Mouse (Mus musculus) 3134 (cell line): Measurements from ENCODE around the gene Eri3.

Experiments used
- DNase-seq: peaks from one replicate; pipeline ENCODE4 v3.0.0-alpha.2; 2011; ENCODE audit warnings: low spot score; ENCODE audit not compliant: insufficient read length; ENCODE audit errors: extremely low read depth

Eri3 gene

DNA sequence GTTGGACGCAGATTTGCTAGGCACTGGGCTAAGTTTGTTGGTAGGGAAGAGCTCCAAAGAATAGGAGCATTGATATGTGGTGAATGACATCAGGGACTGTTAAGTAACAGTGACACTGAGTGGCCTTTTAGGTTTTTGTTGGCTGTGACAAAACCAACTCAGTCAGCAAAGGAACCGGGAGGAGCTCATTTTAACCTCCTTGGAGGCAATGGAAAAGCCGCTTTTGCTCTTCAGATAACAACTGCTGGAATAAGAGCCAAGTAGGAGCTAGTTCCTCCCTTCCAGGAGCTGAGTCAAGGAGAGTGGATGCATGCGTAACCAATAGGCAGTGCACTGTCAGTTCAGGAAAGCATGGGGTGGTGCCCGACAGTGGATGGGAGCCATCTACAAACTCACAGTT lies 20.8 kb downstream of the Eri3 start:
- no peak for DNase-seq

DNA sequence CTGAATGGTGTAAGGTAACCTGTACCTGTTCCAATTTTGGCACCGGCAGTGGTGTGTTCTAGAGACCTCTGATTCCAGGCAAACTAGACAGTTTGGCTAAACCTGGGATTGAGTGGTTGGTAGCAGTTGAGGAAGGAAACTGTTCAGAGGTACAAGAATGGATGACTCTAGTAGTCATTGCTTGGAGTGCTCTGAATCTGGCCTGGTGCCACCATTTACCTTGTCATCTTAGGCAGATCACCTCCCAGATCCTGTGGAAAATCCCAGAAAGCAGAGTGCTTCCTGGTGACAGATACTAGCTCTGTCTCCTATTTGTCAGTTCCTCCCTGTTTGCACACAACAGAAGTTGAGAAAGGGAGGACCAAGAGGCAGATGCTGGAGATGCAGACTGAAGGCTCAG lies 27.4 kb downstream of the Eri3 start:
- no peak for DNase-seq

DNA sequence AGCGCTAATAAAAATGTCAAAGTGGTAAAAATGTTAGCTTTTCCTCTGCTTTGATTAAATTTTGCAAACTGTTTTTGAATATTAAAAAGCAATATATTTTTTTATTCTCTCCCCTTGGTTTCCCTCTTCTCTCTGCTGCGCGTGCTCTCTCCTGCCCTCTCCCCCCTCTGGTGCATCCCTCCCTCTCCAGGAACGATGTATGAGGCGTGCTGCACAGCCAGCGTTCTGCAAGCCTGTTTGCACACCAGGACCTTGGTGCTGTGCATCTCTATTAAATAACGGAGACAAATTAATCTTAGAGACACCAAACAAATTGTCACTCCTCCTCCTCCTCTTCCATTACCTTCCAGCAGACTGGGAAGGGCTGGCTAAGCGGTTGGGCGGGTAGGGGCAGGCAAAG lies 31.5 kb downstream of the Eri3 start:
- no peak for DNase-seq

DNA sequence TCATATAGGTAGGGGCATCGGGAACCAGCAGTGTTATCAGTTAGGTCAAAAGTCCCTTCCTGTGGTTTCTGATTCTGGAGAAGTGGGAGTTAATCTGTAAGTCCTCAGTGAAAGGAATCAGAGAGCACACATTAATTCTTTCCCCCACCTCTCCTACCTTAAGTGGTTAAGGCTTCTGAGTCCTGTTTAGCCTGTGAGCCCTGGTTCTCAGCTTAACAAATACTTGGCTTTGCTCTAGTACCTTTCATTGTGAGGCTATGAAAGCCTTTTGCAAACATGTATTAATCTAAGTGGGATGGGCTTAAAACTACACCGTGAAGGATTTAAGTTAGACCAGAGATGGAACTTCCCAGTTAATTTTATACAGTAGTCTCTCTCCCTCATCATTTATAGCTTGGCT lies 35.8 kb downstream of the Eri3 start:
- no peak for DNase-seq

DNA sequence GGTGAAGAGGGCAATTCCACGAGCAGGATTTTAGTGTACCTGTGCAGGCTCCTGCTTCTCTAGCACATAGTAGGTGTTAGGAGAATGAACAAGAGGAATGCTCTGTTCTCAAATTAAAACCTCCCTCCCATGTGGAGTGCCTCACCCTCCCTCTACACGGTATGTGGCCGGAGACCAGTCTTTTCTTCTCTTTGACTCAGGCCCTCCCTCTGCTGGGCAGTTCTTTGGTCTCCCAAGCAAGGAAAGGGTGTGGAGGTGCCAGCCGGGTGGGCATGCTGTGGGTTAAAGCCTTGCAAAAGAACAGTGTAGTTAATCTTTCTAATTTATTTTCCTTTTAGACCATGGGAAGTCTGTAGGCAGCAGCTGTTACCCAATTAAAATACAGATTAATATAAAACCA lies 37.3 kb downstream of the Eri3 start:
- no peak for DNase-seq

DNA sequence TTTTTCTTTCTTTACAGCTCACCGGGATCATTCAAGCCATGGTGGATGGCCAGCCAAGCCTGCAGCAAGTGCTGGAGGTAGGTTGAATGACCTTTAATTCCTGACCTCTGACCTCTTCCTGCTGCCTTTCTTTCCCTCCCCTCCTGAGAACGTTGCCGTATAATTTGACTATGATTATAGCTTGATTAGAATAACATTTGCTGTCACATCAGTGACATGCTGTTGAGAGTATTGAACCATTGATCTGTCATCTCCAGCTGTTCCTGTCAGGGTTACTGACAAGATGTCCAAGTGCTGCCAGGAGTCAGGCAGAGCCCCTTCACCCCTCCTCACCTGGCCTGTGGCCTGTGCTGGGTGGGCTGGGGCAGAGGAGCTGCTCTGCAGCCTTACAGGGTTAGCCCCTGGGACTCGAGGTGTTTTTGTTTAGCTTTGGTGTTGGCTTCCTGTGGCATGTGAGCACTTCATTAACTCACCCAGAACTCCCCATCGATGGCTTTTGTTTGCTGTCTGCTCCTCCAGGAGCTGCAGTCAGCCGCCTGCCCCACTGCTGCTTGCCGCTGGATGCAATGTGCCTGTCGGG lies 39.0 kb downstream of the Eri3 start:
- no peak for DNase-seq

DNA sequence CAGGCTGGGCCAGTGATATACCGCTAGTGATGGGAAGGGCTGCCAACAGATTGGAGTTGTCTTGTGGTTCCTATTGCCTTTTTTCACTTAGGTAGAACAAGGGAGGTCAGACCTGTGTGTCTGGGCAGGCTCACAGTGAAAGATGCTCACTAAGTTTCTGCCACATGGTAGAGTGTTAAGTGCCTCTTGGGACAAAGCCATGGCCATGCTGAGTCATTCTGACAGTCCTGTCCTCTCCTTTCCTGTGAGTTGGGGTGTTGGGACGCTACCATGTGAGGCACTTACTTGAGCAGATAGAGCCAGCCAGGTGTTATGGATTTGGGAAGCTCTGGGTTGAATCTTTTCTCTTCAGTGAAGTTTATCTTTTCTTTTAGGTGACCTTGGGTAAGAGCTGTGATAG lies 40.6 kb downstream of the Eri3 start:
- DNase-seq, result no peak

DNA sequence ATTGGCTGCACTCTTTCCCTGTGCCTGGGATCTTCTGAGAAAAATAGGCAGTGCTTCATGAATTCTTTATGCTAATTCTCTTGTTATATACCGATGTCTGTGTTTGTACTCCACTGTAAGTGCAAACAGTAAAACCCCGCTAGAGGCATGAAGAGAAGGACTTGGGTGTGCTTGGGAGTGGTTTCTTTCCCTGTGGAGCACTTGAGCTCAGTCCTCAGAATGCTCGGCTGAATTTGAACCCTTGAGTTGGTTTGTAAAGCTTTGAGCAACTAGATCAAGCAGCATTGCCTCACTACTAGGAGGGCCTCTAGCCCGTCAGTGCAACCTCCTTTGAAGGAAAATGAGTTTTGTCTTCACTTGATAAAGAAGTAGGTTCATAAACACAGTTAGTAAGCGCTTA lies 42.0 kb downstream of the Eri3 start:
- no peak for DNase-seq

DNA sequence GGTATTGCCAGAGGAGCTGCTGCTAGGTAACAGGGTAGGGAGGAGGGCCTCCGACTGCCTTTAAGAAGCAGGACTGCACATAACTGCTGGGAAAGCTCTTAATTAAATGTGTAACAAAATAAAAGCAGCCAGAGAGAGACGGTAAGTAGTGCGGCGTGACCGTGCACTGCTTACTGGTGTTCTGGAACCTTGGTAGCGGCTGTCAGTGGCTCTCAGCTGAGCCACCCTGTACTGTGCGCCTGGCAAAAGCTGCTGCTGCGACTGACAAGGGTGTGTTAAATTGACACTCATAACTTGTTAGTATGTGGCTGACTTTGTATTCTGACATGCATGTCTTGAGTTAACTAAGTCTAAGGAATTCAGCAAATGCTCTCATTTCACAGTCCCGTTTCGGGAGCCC lies 45.1 kb downstream of the Eri3 start:
- no peak for DNase-seq

DNA sequence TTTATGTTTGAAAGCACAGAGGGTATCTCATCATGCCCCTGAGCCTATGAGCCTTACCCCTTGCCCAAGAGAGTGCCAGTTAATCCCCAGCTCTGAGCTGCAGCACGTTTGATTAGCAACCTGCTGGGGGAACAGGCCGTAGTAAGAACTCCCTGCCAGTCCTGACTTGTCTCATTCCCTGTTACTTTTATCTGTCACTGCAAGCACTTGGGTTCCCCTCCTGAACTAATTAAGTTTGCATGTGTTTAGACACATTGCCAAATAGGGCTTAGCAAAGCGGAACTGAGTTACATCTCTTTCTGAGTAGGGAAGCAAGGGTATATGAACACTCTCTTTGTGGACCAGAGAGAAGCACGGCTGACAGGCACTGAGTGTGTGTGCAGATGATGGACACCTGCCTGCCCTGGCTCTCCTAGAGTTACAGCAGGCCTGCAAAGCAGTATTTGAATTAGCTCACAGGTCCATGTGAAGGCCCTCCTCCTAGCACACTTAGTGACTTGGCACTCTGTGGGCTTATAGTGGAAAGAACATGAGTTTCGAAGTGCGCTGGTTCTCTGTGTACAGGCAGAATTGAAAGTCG lies 49.9 kb downstream of the Eri3 start:
- DNase-seq, result no peak

DNA sequence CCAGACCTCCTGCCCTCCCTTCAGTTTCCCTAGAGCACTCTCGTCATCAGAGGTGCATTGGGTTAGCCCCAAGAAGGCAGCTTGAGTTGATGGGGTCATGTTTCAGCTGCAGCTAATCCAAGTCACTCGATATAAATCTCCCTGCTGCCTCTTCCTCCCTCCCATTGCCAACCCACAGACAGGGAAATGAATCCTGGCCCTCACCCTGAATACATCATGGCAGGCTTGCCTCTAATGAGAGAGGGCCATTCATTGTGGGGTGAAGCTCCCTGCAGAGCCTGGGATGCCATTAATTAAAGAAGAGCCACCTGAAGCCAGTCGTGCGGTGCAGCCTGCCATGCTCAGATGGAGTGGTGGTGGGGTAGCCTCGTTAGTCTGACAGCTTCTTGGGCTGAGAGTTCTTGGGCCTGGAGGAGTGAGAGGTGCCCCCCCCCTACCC lies 51.2 kb downstream of the Eri3 start:
- no peak for DNase-seq

DNA sequence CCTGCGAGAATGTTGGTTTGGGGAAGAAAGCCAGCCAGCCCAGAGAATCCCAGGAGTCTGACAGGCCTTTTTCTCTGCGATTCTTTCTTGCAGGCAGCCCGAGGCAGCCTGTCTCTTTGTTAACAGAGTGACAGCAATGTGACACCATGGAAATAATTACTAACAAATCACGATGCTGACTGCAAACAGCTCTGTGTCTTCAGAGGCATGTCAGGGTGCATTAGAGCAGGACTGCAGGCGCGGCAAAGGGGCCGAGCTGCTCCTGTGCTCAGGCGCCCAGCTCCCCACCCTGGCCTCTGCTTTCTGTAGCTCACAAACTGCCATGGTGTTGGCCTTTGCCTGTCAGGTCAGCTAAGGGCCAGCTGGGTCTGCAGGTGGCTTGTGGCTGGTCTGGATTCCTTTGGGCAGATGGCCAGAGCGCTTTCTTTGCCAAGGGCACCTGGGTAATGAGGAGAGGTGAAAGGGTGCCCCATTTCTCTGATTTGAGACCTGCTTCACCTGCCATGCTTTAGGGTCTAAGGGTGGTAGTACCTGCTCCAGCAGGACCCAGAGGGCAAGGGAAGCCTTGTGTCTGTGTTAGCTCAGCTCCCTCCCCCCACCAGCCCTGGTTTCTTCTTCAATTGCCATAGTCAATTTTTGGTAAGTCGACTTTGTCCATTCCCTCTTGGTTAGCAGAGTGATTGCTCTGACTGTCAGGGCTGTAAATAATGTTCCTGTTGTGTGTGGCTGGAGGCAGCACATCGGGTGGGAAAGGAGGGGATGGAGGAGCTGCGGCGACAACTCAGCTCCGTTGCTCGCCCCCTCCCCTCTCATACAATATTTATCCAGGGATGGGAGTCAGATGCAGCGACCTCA lies 55.2 kb downstream of the Eri3 start:
- no peak for DNase-seq

DNA sequence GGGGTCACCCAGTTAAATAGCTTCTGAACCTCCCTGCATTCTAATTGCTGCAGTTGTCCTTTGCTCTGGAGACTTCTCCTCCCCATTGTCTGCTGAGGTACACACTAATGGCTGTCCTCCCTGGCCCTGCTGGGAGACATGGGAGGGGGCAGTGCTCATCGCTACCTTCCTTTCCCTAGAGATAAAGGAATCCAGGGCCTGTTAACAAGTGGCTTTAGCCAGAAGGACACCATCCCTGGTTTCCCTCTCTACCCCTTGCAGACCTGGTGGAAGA lies 55.7 kb downstream of the Eri3 start:
- DNase-seq, result no peak

DNA sequence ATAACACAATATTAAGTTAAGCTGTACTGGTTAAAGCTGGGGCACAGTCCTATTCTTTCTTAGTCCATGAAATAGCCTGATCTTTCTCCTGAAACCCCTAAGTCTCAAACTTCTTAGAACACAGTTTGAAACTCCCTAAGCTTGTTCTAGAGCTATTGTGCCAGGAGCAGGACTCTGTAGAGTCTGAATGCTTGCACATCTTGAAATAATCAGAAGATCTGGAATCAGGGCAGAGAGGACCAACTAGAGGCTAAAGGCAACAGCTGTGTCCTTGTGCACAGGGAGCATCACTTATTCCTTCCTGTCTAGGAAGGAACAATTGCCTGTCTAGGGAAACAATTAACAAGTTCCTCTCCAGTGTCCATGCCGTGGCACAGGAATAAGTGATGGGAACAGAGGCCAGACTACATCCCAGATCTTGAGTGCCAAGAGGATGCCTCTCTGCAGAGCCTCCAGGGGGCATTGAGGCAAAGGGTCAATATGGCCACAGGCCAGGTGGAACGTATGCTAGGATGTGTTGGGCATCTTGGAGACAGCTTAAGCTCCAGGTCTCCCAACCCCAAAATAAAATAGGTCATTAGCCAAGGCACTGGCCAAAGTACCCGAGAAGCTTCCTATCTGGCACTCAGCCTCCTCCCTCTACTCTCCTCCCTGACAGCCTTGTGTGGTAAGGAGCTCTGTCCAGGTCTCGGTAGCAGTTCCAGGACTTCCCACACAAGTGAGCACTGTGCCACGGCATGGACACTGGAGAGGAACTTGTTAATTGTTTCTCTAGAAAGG lies 56.9 kb downstream of the Eri3 start:
- no peak for DNase-seq

DNA sequence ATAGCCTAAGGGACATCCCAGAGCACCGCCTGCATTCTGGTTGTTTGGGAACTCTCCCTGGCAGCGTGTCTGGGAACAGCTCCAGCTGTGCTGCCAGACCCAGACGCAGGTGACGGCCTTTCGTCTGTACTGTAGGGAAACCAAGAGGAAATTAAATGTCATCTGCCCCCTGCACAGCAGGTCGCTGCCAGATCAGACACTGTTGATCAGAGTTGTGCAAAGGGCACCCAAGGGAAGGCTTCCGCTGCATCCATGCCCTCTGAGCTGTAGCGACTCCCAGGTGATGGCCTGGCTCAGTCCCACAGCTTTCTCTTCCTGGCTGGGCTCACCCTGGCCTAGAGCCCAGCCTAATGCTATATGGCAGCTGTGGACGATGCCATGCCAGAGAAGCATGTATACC lies 58.1 kb downstream of the Eri3 start:
- DNase-seq, result no peak

DNA sequence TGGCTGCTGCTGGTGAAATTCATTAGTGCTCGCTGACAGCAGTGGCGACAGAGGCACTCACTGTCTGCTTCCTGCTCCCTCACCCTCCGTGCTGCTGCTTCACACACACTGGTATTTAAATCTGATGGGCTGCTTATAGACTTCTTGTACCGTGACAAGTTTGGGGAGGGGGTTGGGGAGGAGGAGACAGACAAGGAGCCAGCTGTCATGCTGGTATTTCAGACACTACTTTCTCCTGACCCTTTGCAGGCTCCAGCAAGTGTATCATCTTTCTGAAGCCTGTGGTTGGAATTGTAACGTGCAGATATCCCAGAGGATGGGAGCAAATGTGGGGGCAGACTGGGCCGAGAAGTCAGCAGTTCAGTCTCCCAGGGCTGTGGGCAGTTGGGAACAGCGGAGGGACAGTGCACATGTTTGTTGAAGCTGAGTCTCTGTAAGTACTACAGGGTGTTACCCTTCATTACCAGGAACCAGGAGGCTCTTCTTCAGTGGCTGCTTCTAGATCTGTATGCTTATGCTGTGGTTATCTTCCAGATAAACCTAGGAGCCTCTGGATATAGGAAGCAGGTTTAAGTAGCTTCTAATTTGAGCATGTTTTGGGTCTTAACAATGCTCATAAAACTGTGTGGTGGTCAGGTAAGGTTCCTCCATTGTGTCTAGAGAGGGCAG lies 59.3 kb downstream of the Eri3 start:
- DNase-seq, result no peak

DNA sequence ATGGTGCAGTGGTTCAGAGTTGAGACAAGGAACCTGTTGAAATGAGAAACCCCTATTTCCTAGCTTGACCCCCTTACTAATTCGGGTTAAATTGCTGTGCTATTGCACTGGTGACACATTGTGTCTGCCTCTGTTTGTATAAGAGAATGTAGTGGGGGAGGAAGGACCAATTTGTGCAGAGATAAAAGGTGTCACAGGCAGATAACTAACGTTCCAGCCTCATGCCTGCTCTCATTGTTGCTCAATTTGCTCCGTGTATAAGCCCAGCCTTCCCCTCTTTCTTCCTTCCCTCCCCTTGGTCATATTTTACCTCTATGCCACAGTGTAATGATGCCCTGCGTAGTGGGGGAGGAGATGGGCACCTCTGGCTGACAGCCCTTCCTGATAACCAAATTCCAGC lies 61.2 kb downstream of the Eri3 start:
- DNase-seq, result no peak

DNA sequence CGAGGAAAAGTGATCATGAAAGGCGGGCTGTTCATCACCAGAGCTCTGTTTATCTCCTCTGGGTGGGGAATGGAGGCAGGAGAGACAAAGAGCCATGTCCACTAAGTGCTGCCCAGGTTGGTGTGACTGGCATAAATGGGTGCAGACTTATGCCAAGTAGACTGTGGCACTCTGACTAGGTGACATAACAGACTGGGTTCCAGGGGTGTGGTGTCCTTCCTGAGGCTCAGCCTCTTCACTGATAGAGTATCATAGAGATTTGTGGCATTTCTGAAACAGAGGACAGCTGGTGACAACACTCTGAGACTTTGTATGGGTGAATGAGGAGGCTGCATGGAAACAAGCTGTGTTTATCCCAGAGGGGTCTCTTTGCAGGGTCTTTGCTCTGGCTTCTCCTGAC lies 61.6 kb downstream of the Eri3 start:
- DNase-seq, result no peak

DNA sequence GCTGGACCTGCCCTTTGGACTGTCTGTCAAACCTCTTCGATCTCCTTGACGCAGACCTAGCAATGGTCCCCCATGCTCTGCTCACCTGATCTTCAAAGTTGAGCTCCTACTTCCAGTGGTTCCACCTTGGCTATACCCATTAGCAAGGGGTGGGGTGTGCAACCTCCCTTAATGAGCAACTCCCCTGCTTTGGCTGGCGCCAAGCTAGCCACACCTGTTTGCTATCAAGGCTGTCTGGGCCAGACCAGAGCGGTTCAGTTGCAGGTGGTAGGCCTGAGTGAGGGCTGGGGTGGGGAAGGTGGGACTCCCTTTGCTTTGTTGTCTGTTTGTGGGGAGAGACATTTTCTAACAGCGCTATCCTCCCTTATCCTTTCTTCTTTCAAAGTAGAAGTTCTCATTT lies 62.5 kb downstream of the Eri3 start:
- no peak for DNase-seq

DNA sequence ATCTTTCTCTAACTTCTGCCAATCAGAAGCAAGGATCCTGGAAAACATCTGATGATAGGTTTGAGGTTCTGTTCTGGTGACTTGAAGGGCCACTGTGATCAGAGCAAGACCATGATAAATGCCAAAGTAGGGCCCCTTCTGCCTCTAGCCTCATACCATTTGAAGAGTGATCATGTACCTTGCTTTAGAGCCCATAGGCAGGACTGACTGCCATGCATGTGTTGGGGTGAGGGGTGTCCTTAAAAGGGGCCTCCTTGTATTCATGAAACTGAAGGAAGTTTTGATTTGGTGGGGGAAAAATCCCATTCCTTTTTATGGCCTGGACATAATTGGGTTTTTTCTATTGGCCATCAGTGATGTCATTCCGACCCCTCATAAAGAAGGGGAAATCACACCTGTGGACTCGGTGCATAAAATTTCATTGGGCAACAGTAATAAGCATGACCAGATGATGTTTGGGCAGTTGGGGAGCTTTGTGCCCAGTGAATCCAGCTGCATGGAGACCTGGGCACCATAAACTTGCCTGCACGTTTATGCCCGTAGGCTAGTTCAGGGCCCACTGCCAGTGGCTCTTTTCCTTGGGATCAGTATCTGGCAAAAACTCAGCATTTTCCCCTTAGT lies 63.1 kb downstream of the Eri3 start:
- DNase-seq, result no peak

DNA sequence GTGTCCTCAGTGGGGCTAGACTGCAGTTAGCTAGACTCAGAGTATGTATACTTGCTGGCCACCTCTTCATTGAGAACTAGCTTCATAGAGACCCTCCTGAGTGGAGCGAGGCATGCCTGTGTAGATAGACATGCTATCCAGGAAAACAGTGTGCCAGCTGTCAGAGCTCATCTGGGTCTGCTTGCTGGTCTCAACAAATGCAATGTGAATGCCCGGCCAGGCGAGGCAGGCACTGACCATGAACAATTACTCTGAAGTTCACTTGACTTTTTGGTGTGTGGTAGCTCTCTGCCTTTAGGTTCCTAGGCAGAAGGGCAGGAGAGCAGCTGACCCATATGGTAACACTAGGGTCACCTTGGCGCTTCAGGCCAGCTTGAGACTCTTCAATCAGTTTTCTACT lies 66.4 kb downstream of the Eri3 start:
- DNase-seq, result no peak
